Mouse (Mus musculus): Measurements from ENCODE around the gene Slc43a3. TPM values are rescaled to one million over a fixed set of nuclear protein-coding genes. Genes with fewer than 3 reads are reported as not detected.

Gene Slc43a3
- polyA plus RNA-seq, 1 experiment = 0.82 TPM

- no peak overlapping the region for H3K27ac ChIP-seq (ENCODE audit: insufficient read depth, low read length)
- no peaks in the 10 kb centered on the region for H3K4me1 ChIP-seq (ENCODE audit: control insufficient read depth, insufficient read depth, low read length)
- H3K4me3 ChIP-seq (replicated peaks; ENCODE audit: insufficient read depth, low read depth, low read length) = no peak overlapping the region
- no peak for DNase-seq
- WGBS = 82% methylated on average over 7 of the region's 7 CpGs
- no peaks in the 10 kb centered on the region for H3K27me3 ChIP-seq (ENCODE audit: control insufficient read depth, insufficient read depth, low read length)
- no peak for TF ChIP-seq CTCF (IDR thresholded peaks at IDR 0.05; ENCODE audit: borderline replicate concordance, insufficient read depth, low read depth, low read length)
- TF ChIP-seq POLR2A (IDR thresholded peaks at IDR 0.05; ENCODE audit: borderline replicate concordance, insufficient read depth, low read length) = no peak
Observed at GRCm38 (mm10) chr2:84964111-84964801, 27.9 kb downstream of the Slc43a3 start.

DNA sequence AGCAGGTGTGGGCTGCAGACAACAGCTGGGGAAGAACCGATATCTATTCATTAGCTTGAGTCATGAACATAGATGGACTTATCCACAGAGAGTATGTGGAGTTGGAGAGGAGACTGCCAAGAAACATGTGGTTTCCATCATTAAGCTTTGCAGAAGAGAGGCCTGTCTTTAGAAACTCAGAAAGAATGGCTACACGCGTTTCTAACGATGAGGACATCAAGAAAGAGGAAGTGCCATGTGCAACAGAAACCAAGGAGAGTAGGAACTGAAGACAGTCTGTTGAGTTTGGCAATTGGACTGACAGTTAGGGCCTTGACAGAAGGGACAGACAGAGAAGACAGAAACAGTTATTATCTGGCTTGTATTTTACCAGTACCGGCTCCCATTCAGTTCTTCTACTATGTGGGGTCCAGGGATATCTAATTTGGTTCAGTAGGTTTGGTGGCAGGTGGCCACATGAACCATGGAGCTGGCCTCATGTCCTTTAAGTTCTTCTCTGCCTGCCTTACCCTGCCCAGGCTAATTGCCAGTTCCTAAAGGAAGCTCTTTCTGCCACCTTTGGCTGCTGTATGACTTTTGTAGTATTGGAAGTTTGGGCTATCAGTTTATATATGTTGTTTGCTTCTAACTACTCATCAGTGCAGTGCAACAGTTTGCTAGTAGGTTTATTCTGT lies 31.1 kb downstream of the Slc43a3 start:
- 85% methylated on average over 5 of the region's 5 CpGs for WGBS
- Histone ChIP-seq H3K4me1 (ENCODE audit: control insufficient read depth, insufficient read depth, low read length) (no peaks in the 10 kb centered on the region), H3K27ac (ENCODE audit: insufficient read depth, low read length) (no peak overlapping the region), H3K4me3 (replicated peaks; ENCODE audit: insufficient read depth, low read depth, low read length) (no peak overlapping the region), H3K27me3 (ENCODE audit: control insufficient read depth, insufficient read depth, low read length) (no peaks in the 10 kb centered on the region)
- TF ChIP-seq CTCF (IDR thresholded peaks at IDR 0.05; ENCODE audit: borderline replicate concordance, insufficient read depth, low read depth, low read length) (no peak), POLR2A (IDR thresholded peaks at IDR 0.05; ENCODE audit: borderline replicate concordance, insufficient read depth, low read length) (no peak)
- DNase-seq = no peak

DNA sequence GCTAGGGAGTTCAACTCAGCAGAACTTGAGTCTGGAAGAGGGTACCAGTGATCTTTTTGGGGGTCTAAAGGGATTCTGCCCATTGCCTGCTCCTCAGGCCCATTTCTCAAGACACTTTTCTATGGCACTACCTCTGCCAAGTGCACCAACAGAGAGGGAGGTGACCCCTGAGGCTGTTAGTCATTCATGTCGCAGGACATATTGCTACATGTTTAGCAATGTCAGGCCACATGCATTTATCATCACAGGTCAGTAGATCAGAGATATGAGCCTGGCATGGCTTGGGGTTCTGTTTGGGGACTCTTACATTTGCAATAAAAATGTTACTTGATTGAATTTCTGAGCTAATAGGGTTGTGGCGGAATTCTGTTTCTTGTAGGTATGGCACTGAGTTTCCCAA lies 39.2 kb downstream of the Slc43a3 start:
- no peak for TF ChIP-seq CTCF (IDR thresholded peaks at IDR 0.05; ENCODE audit: borderline replicate concordance, insufficient read depth, low read depth, low read length)
- no peak for TF ChIP-seq POLR2A (IDR thresholded peaks at IDR 0.05; ENCODE audit: borderline replicate concordance, insufficient read depth, low read length)
- no peak for DNase-seq
- Histone ChIP-seq H3K27ac (ENCODE audit: insufficient read depth, low read length) (no peak overlapping the region), H3K4me3 (replicated peaks; ENCODE audit: insufficient read depth, low read depth, low read length) (no peak overlapping the region), H3K27me3 (ENCODE audit: control insufficient read depth, insufficient read depth, low read length) (no peaks in the 10 kb centered on the region), H3K4me1 (ENCODE audit: control insufficient read depth, insufficient read depth, low read length) (no peaks in the 10 kb centered on the region)
- WGBS = 98% methylated on average over 2 of the region's 2 CpGs

GRCm38 (mm10) chr2:84980188-84980587 lies 43.8 kb downstream of the Slc43a3 start, which contains the start of gene Prg2:
TSS of gene Prg2 (plus strand) at chr2:84980461.
- TF ChIP-seq POLR2A (IDR thresholded peaks at IDR 0.05; ENCODE audit: borderline replicate concordance, insufficient read depth, low read length) (no peak), CTCF (IDR thresholded peaks at IDR 0.05; ENCODE audit: borderline replicate concordance, insufficient read depth, low read depth, low read length) (no peak)
- DNase-seq = no peak
- H3K27ac ChIP-seq (ENCODE audit: insufficient read depth, low read length) = no peak within 1 kb of the TSS
- no peaks in the 10 kb centered on the region for H3K4me1 ChIP-seq (ENCODE audit: control insufficient read depth, insufficient read depth, low read length)
- H3K27me3 ChIP-seq (ENCODE audit: control insufficient read depth, insufficient read depth, low read length) = no peaks in the 10 kb centered on the region
- 43% methylated on average over 1 of the region's 1 CpGs for WGBS
- no peak within 1 kb of the TSS for H3K4me3 ChIP-seq (replicated peaks; ENCODE audit: insufficient read depth, low read depth, low read length)

GRCm38 (mm10) chr2:84987930-84988329 lies 51.6 kb downstream of the Slc43a3 start, which contains the start of gene Prg3:
TSS of gene Prg3 (plus strand) at chr2:84988215.
- H3K27me3 ChIP-seq (ENCODE audit: control insufficient read depth, insufficient read depth, low read length) = no peaks in the 10 kb centered on the region
- no peak for DNase-seq
- no peak within 1 kb of the TSS for H3K4me3 ChIP-seq (replicated peaks; ENCODE audit: insufficient read depth, low read depth, low read length)
- no peak within 1 kb of the TSS for H3K27ac ChIP-seq (ENCODE audit: insufficient read depth, low read length)
- no peaks in the 10 kb centered on the region for H3K4me1 ChIP-seq (ENCODE audit: control insufficient read depth, insufficient read depth, low read length)
- 77% methylated on average over 1 of the region's 1 CpGs for WGBS
- TF ChIP-seq POLR2A (IDR thresholded peaks at IDR 0.05; ENCODE audit: borderline replicate concordance, insufficient read depth, low read length) = no peak

DNA sequence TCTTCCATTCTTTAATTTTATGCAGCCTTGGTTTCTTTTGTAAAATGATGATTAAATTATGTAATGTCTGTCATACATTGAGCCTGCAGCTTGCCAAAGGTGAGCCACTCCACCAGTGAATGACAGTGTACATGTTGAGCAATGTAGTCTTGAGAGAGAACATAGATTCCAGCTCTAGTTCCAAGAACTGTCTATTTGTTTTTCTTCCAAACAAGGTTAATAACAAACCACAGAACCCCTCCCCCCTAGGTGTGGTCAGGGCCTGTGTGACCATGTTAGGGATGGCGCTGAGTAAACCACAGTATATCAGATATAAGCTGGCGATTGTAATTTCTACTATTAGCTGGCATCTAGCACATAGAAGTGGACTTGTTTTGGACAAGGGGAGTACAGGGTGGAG lies 60.0 kb downstream of the Slc43a3 start:
- no peak for DNase-seq
- no peak overlapping the region for H3K27ac ChIP-seq (ENCODE audit: insufficient read depth, low read length)
- H3K27me3 ChIP-seq (ENCODE audit: control insufficient read depth, insufficient read depth, low read length) = no peaks in the 10 kb centered on the region
- TF ChIP-seq POLR2A (IDR thresholded peaks at IDR 0.05; ENCODE audit: borderline replicate concordance, insufficient read depth, low read length) (no peak), CTCF (IDR thresholded peaks at IDR 0.05; ENCODE audit: borderline replicate concordance, insufficient read depth, low read depth, low read length) (no peak)
- H3K4me3 ChIP-seq (replicated peaks; ENCODE audit: insufficient read depth, low read depth, low read length) = no peak overlapping the region
- H3K4me1 ChIP-seq (ENCODE audit: control insufficient read depth, insufficient read depth, low read length) = no peaks in the 10 kb centered on the region
- WGBS = 97% methylated on average over 2 of the region's 2 CpGs

- Histone ChIP-seq H3K4me1 (ENCODE audit: control insufficient read depth, insufficient read depth, low read length) (no peaks in the 10 kb centered on the region), H3K4me3 (replicated peaks; ENCODE audit: insufficient read depth, low read depth, low read length) (no peak overlapping the region), H3K27me3 (ENCODE audit: control insufficient read depth, insufficient read depth, low read length) (no peaks in the 10 kb centered on the region), H3K27ac (ENCODE audit: insufficient read depth, low read length) (no peak overlapping the region)
- DNase-seq = no peak
- 48% methylated on average over 3 of the region's 3 CpGs for WGBS
- TF ChIP-seq CTCF (IDR thresholded peaks at IDR 0.05; ENCODE audit: borderline replicate concordance, insufficient read depth, low read depth, low read length) (no peak), POLR2A (IDR thresholded peaks at IDR 0.05; ENCODE audit: borderline replicate concordance, insufficient read depth, low read length) (no peak)
Observed at GRCm38 (mm10) chr2:84999486-85000181, 63.3 kb downstream of the Slc43a3 start.

Data from cerebellum, adult 2 months (tissue).